Mouse (Mus musculus) CH12.LX (cell line): Measurements from ENCODE around the gene Ablim1.

ENCODE experiments used
- CTCF ChIP-seq, 2 experiments: IDR thresholded peaks in 1 of 2; conservative IDR thresholded peaks in 1 of 2; 2 replicates each; pipeline ENCODE4 v1.5.1; 2011 to 2012; ENCODE audit warnings: low read depth in 2 of 2, low read length in 2 of 2, improper control_type of control experiment in 1 of 2, inconsistent platforms in 1 of 2, mild to moderate bottlenecking in 1 of 2, moderate library complexity in 1 of 2
- ELF1 ChIP-seq: IDR thresholded peaks from 2 replicates; pipeline ENCODE4 v1.6.1; 2014; ENCODE audit warnings: low read depth, mild to moderate bottlenecking, inconsistent platforms, low read length, improper control_type of control experiment
- EP300 ChIP-seq: IDR thresholded peaks from 2 replicates; pipeline ENCODE4 v1.6.1; 2011; ENCODE audit warnings: low read length, improper control_type of control experiment
- HCFC1 ChIP-seq: IDR thresholded peaks from 2 replicates; pipeline ENCODE4 v1.6.1; 2012; ENCODE audit warnings: low read depth, mild to moderate bottlenecking, inconsistent platforms, low read length, improper control_type of control experiment
- MAFK ChIP-seq: IDR thresholded peaks from 2 replicates; pipeline ENCODE4 v1.6.1; 2011; ENCODE audit warnings: low read length, improper control_type of control experiment; ENCODE audit not compliant: insufficient replicate concordance
- MAX ChIP-seq: IDR thresholded peaks from 2 replicates; pipeline ENCODE4 v1.6.1; 2011; ENCODE audit warnings: low read length, improper control_type of control experiment
- NELFE ChIP-seq: IDR thresholded peaks from 2 replicates; pipeline ENCODE4 v1.6.1; 2011; ENCODE audit warnings: low read depth, low read length, improper control_type of control experiment
- POLR2A ChIP-seq: IDR thresholded peaks from 2 replicates; pipeline ENCODE4 v1.6.1; 2011; ENCODE audit warnings: low read depth, mild to moderate bottlenecking, improper control_type of control experiment, low read length
- TCF12 ChIP-seq: IDR thresholded peaks from 2 replicates; pipeline ENCODE4 v1.6.1; 2014; ENCODE audit warnings: low read depth, mild to moderate bottlenecking, inconsistent platforms, low read length, improper control_type of control experiment
- USF1 ChIP-seq: IDR thresholded peaks from 2 replicates; pipeline ENCODE4 v1.6.1; 2014; ENCODE audit warnings: low read depth, mild to moderate bottlenecking, inconsistent platforms, low read length, improper control_type of control experiment
- ZC3H11A ChIP-seq: IDR thresholded peaks from 2 replicates; pipeline ENCODE4 v1.6.1; 2012; ENCODE audit warnings: low read depth, mild to moderate bottlenecking, inconsistent platforms, low read length, improper control_type of control experiment
- ZMIZ1 ChIP-seq: IDR thresholded peaks from 2 replicates; pipeline ENCODE4 v1.6.1; 2012; ENCODE audit warnings: low read depth, mild to moderate bottlenecking, inconsistent platforms, low read length, improper control_type of control experiment

GRCm38 (mm10) chr19:57236647-57237046 is 78.1 kb downstream of the Ablim1 start:
- no peak for TF ChIP-seq CTCF (conservative IDR thresholded peaks at IDR 0.05 in 1 of 2, IDR thresholded peaks at IDR 0.05 in 1 of 2; ENCODE audit: low read depth in 2 of 2, low read length in 2 of 2)
- no peak for TF ChIP-seq MAX
- TF ChIP-seq POLR2A: no peak
- TF ChIP-seq NELFE: no peak
- TF ChIP-seq ZC3H11A: no peak
- TF ChIP-seq MAFK: no peak
- TF ChIP-seq ZMIZ1: no peak
- TF ChIP-seq ELF1: no peak
- no peak for TF ChIP-seq USF1
- TF ChIP-seq HCFC1: no peak
- TF ChIP-seq EP300: no peak
- no peak for TF ChIP-seq TCF12
